Mouse (Mus musculus) liver, embryonic 13.5 days (tissue): ENCODE measurements around the gene Timm10. TPM values are rescaled to one million over a fixed set of nuclear protein-coding genes. Genes with fewer than 3 reads are reported as not detected.

Experiments used
- ATAC-seq: fragments of 200-750 bp; cut with Nextera tagmentation; 2 replicates; pipeline ENCODE4 v1.8.0; 2017; ENCODE audit warnings: low read depth, mild to moderate bottlenecking, moderate number of reproducible peaks, moderate library complexity
- DNase-seq: peaks from one replicate; pipeline ENCODE4 v3.0.0; 2022
- H3K27ac ChIP-seq: fragments of 300-500 bp; sonication (generic); 2 replicates; pipeline ENCODE4 v1.5.1; 2015; ENCODE audit warnings: moderate library complexity, mild to moderate bottlenecking, inconsistent platforms
- H3K27me3 ChIP-seq: fragments of 300-500 bp; sonication (generic); 2 replicates; pipeline ENCODE4 v1.6.1; 2015; ENCODE audit warnings: mild to moderate bottlenecking, inconsistent platforms
- H3K36me3 ChIP-seq: fragments of 300-500 bp; sonication (generic); 2 replicates; pipeline ENCODE4 v1.6.1; 2015; ENCODE audit warnings: mild to moderate bottlenecking, inconsistent platforms
- H3K4me1 ChIP-seq: fragments of 300-500 bp; sonication (generic); replicated peaks from 2 replicates; pipeline ENCODE4 v1.6.1; 2015; ENCODE audit warnings: inconsistent platforms
- H3K4me2 ChIP-seq: fragments of 300-500 bp; sonication (generic); 2 replicates; pipeline ENCODE4 v1.6.1; 2015; ENCODE audit warnings: inconsistent platforms, mild to moderate bottlenecking, moderate library complexity
- H3K4me3 ChIP-seq: fragments of 300-500 bp; sonication (generic); replicated peaks from 2 replicates; pipeline ENCODE4 v1.5.1; 2015; ENCODE audit warnings: mild to moderate bottlenecking, inconsistent platforms
- H3K9ac ChIP-seq: fragments of 300-500 bp; sonication (generic); 2 replicates; pipeline ENCODE4 v1.6.1; 2015; ENCODE audit warnings: mild to moderate bottlenecking, inconsistent platforms
- H3K9me3 ChIP-seq: fragments of 300-500 bp; sonication (generic); replicated peaks from 2 replicates; pipeline ENCODE4 v1.6.1; 2016; ENCODE audit warnings: inconsistent platforms
- WGBS: fragments of 180-500 bp; shearing (Covaris S2); methylation state at CpG from one replicate; pipeline ENCODE4 v1.1.7; 2015; ENCODE audit not compliant: insufficient replicate concordance; 5-methylcytosine and 5-hydroxymethylcytosine counted together
- polyA plus RNA-seq: library from polyadenylated mRNA; unstranded; fragments of >200 nt; fragmentation: Nextera tagmentation; extraction: Ambion mirVana; gene quantifications from 2 replicates; pipeline ENCODE4 v1.2.1, GENCODE M21; 2015

The Timm10 gene
- polyA plus RNA-seq, 1 experiment from 2014 or later = 51.5 TPM

- Histone ChIP-seq H3K4me3 (no peak overlapping the region), H3K4me1 (peaks cover 31% of the 10 kb centered on the region), H3K9me3 (no peaks in the 10 kb centered on the region; the same call in 1 of the 2 replicates), H3K27me3 (peaks cover 82% of the 10 kb centered on the region), H3K9ac (no peak overlapping the region), H3K27ac (no peak overlapping the region), H3K4me2 (no peak overlapping the region), H3K36me3 (no peaks in the 10 kb centered on the region)
- ATAC-seq (no peak), DNase-seq (no peak)
- 38% methylated on average over 3 of the region's 3 CpGs for WGBS
Measured at GRCm38 (mm10) chr2:84819861-84820260, 6.9 kb upstream of the Timm10 start.

DNA sequence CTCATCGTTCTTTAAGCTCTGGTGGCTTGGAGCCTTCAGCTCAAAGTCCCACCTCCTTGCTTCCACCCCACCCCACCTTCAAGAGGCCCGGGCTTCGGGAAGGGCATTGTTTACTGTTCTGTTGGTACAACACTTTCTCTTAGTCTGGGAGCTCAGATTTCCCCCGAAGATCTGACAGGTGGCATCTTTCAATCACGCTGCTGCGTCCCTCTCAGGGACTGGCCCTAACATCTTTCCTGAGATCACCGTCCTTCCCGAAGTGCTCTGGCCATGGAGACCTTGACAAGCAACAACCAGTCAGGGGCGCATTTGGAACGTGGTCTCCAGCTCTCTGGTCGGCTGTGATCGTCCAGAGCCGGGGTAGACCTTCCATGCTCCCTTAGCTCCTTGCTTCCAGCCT, 4.2 kb upstream of the Timm10 start, which contains the start of gene Smtnl1:
Smtnl1 (minus strand) TSS at position 101 of the 400 bp plus-strand sequence.
- Histone ChIP-seq H3K9ac (no peak within 1 kb of the TSS), H3K36me3 (no peaks in the 10 kb centered on the region), H3K27me3 (peaks cover 60% of the 10 kb centered on the region), H3K4me1 (peaks cover 31% of the 10 kb centered on the region), H3K9me3 (no peaks in the 10 kb centered on the region), H3K4me2 (no peak within 1 kb of the TSS), H3K27ac (no peak within 1 kb of the TSS), H3K4me3 (no peak within 1 kb of the TSS)
- ATAC-seq (no peak), DNase-seq (no peak)
- 40% methylated on average over 13 of the region's 13 CpGs for WGBS

DNA sequence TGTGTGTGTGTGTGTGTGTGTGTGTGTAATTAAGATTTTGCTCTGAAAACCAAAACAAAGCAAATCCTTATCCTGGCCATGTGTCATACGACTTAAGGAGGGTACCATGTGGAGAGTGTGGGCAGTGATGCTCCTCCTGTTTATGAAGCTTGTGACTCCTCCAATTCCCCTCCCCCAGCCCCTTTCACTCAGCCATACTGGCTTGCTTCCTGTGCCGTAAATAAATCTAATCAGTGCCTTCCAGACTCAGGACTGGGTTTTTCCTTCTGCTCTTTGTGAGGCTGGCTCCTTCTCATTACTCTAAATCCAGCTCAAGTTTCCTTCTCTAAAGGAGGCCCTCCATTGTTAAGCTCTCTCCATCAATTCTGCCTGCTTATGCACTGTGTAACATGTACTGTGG, 3.6 kb upstream of the Timm10 start:
- Histone ChIP-seq H3K27ac (no peak overlapping the region), H3K4me2 (no peak overlapping the region), H3K4me1 (peaks cover 32% of the 10 kb centered on the region), H3K36me3 (peaks cover under 1% of the 10 kb centered on the region; the same call in 1 of the 2 replicates), H3K9ac (no peak overlapping the region), H3K9me3 (no peaks in the 10 kb centered on the region), H3K4me3 (no peak overlapping the region), H3K27me3 (peaks cover 59% of the 10 kb centered on the region)
- WGBS = 5% methylated on average over 2 of the region's 2 CpGs
- no peak for ATAC-seq
- DNase-seq = no peak

- H3K36me3 ChIP-seq = peaks cover 28% of the 10 kb centered on the region
Measured at GRCm38 (mm10) chr2:84827283-84827920, 605 bp downstream of the Timm10 start.

DNA sequence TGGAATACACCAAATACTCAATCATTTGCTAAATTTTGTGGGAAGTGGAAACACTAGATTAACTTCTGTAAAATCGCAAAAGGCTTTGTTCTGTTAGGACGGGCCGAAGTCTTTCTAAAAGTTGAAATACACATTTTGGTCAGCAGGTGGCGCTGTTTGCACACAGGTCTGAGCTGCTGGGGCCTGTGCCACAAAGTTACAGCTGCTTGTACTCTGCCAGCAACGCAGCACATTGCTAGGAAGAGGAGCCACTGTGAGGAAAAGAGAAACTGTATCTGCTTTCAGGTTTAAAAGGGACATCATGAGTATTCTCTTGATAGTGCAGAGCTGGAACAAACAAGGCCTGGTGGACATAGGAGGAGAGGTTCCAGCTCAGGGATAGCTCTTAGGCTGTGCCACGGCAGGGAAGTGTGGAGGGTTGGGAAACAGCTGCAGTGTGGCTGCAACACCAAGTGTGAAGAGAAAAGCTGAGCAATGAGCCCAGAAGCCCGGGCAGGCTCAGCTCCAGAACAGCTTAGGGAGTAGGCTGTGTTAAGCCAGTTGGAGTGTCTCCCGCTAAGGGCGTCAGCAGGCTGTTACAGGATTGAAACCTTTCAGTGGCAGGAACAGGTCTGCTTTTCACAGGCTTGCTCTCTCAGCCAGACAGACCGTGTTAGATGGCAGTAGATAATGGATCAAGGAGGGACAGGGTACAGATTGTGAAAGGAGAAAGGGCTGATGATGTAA, 5.0 kb downstream of the Timm10 start:
- no peak overlapping the region for H3K4me2 ChIP-seq
- H3K9ac ChIP-seq = peak overlapping the region; percentile 23; the same call in 1 of the 2 replicates
- H3K36me3 ChIP-seq = peaks cover 28% of the 10 kb centered on the region
- no peaks in the 10 kb centered on the region for H3K27me3 ChIP-seq
- ATAC-seq (peak; percentile 57), DNase-seq (peak; percentile 74)
- H3K27ac ChIP-seq = peak overlapping the region; percentile 56; the same call in 1 of the 2 replicates
- 33% methylated on average over 10 of the region's 10 CpGs for WGBS
- H3K9me3 ChIP-seq = no peaks in the 10 kb centered on the region
- H3K4me1 ChIP-seq = peaks cover 43% of the 10 kb centered on the region
- no peak overlapping the region for H3K4me3 ChIP-seq

More at GRCm38 (mm10) chr2:84827283-84827920, 605 bp downstream of the Timm10 start:
- DNase-seq (peak; percentile 57), ATAC-seq (peak; percentile 83)
- Histone ChIP-seq H3K4me3 (peak overlapping the region; percentile 74), H3K9ac (peak overlapping the region; percentile 79), H3K27ac (peak overlapping the region; percentile 92), H3K4me2 (peak overlapping the region; percentile 94), H3K9me3 (no peaks in the 10 kb centered on the region), H3K27me3 (peaks cover 18% of the 10 kb centered on the region), H3K4me1 (peaks cover 56% of the 10 kb centered on the region)
- under 1% methylated on average over 29 of the region's 29 CpGs for WGBS

GRCm38 (mm10) chr2:84837107-84837506, 10.3 kb downstream of the Timm10 start:
- ATAC-seq = no peak
- Histone ChIP-seq H3K27me3 (peaks cover 6% of the 10 kb centered on the region), H3K27ac (peak overlapping the region; percentile 44; the same call in 1 of the 2 replicates), H3K9me3 (no peaks in the 10 kb centered on the region), H3K4me3 (no peak overlapping the region), H3K4me1 (peaks cover 44% of the 10 kb centered on the region), H3K4me2 (no peak overlapping the region; the same call in 1 of the 2 replicates), H3K36me3 (0 out of 2 replicates have a peak, but pooled peaks cover 10% of the 10 kb centered on the region), H3K9ac (no peak overlapping the region)
- WGBS = 69% methylated on average over 8 of the region's 8 CpGs
- DNase-seq = no peak

DNA sequence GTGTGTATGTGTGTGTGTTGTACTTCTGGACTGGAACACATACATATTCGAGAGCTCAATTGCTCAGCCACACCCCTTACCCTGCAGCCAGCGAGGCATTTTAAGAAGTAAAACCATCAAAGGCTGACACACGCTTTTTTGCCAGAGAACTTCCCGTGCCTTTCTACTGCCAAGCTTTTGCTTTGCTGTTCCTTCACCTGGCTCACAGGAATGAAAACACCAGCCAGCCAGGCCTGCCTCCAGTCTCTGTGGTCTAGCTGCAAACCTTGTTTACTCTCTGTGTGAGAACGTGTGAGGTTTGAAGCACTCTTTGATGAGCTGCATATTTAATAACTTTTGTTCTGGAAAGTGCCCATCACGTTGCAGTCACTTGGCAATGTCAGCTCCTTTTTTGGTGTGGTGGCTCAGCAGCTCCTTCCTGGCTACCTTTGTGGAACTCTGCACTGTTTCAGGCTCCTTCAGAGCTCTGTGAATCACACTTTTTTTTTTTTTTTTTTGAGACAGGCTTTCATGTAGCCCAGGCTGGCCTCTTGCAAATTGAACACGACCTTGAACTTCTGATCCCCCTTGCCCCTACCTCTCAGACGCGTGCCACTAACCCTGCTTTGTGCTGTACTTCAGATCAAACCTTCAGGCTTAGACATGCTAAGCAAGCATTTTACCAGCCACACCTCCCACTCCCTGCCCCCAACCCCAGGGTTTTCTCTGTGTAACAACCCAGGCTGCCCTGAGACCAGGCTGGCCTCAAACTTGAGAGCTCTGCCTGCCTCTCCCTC, 11.2 kb downstream of the Timm10 start:
- Histone ChIP-seq H3K27ac (peak overlapping the region; percentile 99), H3K9me3 (no peaks in the 10 kb centered on the region), H3K9ac (peak overlapping the region; percentile 97), H3K4me3 (peak overlapping the region; percentile 85), H3K27me3 (peaks cover 6% of the 10 kb centered on the region), H3K36me3 (peaks cover 11% of the 10 kb centered on the region), H3K4me2 (peak overlapping the region; percentile 72), H3K4me1 (peaks cover 40% of the 10 kb centered on the region)
- ATAC-seq = no peak
- DNase-seq = no peak
- WGBS = 35% methylated on average over 9 of the region's 9 CpGs

- peaks cover 17% of the 10 kb centered on the region for H3K36me3 ChIP-seq
- no peak for DNase-seq
- H3K9ac ChIP-seq = peak within 1 kb of the TSS; percentile 97
- H3K4me2 ChIP-seq = peak within 1 kb of the TSS; percentile 72
- ATAC-seq = no peak
- H3K9me3 ChIP-seq = no peaks in the 10 kb centered on the region
- peaks cover 6% of the 10 kb centered on the region for H3K27me3 ChIP-seq
- H3K4me3 ChIP-seq = peak within 1 kb of the TSS; percentile 85
- peak within 1 kb of the TSS; percentile 99 for H3K27ac ChIP-seq
- H3K4me1 ChIP-seq = peaks cover 45% of the 10 kb centered on the region
- WGBS = 18% methylated on average over 10 of the region's 10 CpGs
Measured at GRCm38 (mm10) chr2:84838593-84838949, 11.8 kb downstream of the Timm10 start, which contains the start of gene Slc43a1. Gene Slc43a1, plus strand, starts transcription at chr2:84838850.

GRCm38 (mm10) chr2:84838993-84839980, 12.5 kb downstream of the Timm10 start:
- peak; percentile 69 for DNase-seq
- peaks cover 24% of the 10 kb centered on the region for H3K36me3 ChIP-seq
- WGBS = under 1% methylated on average over 47 of the region's 47 CpGs
- peak overlapping the region; percentile 97 for H3K9ac ChIP-seq
- peaks cover 6% of the 10 kb centered on the region for H3K27me3 ChIP-seq
- peak overlapping the region; percentile 85 for H3K4me3 ChIP-seq
- peak overlapping the region; percentile 99 for H3K27ac ChIP-seq
- H3K9me3 ChIP-seq = no peaks in the 10 kb centered on the region
- peak overlapping the region; percentile 72 for H3K4me2 ChIP-seq
- ATAC-seq = peak; percentile 57
- peaks cover 52% of the 10 kb centered on the region for H3K4me1 ChIP-seq

DNA sequence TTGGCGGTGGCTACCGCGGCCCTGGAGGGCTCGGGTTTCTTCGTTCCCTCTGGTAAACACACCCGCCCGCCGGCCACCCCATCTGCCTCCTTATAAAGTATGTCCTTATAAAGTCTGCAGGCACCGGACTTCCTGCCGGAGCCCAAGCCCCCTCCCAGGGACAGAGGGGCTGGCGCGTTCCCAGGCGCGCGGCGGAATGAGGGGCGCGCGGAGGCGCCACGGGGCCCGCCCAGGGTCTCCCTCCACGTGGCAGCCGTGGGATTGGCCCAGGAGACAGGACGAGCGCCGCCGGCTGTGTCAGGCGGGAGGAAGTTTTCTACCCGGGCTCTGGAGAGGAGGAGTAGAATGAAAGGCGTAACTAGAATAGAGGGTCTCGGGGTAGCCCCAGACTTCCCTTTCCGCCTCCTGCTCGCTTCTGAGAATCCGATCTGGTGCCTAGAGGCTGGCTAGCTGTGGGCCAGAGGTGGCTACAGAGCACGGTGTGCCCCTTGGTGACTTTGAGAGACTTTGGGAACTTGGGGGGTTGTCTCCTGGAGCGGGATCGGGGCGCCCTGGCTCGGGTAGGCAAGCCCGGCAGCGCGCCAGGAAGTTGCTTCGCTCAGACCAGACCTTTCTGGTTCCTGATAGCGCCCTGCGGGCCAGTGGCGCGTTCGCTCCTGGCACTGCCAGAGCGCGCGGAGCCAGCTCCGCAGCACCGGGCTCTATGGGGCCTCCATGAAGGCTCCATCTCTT, 13.4 kb downstream of the Timm10 start:
- DNase-seq (peak; percentile 63), ATAC-seq (peak; percentile 42)
- H3K9me3 ChIP-seq = no peaks in the 10 kb centered on the region
- peaks cover 6% of the 10 kb centered on the region for H3K27me3 ChIP-seq
- H3K9ac ChIP-seq = peak overlapping the region; percentile 97
- H3K27ac ChIP-seq = peak overlapping the region; percentile 99
- H3K4me2 ChIP-seq = peak overlapping the region; percentile 72
- WGBS = under 1% methylated on average over 54 of the region's 54 CpGs
- peaks cover 33% of the 10 kb centered on the region for H3K36me3 ChIP-seq
- peak overlapping the region; percentile 85 for H3K4me3 ChIP-seq
- H3K4me1 ChIP-seq = peaks cover 61% of the 10 kb centered on the region
